Mouse (Mus musculus): ENCODE data around the gene Gabpb1.

- TF ChIP-seq TAL1 (IDR thresholded peaks at IDR 0.05; ENCODE audit: low read length) (no peak), GATA1 (IDR thresholded peaks at IDR 0.05; ENCODE audit: low read length) (no peak)
Observed at GRCm38 (mm10) chr2:126606061-126606687, 70.0 kb downstream of the Gabpb1 start.

All from erythroblast, embryonic 14.5 days (primary cell).